Mouse (Mus musculus): ENCODE results near the gene Sord.

The Sord gene

GRCm38 (mm10) chr2:122237891-122238470 is 3.4 kb downstream of the Sord start:
- DNase-seq (ENCODE audit: low read depth, low spot score): peak; percentile 20

GRCm38 (mm10) chr2:122240735-122241134 is 6.2 kb downstream of the Sord start:
- DNase-seq (ENCODE audit: low read depth, low spot score): no peak

GRCm38 (mm10) chr2:122241226-122241625 is 6.7 kb downstream of the Sord start:
- no peak for DNase-seq (ENCODE audit: low read depth, low spot score)

GRCm38 (mm10) chr2:122241935-122242334 is 7.4 kb downstream of the Sord start:
- peak; percentile 32 for DNase-seq (ENCODE audit: low read depth, low spot score)

- peak; percentile 87 for DNase-seq (ENCODE audit: low read depth, low spot score)
Measured at GRCm38 (mm10) chr2:122243671-122244131, 9.2 kb downstream of the Sord start.

GRCm38 (mm10) chr2:122247786-122248185 is 13.2 kb downstream of the Sord start:
- DNase-seq (ENCODE audit: low read depth, low spot score): no peak

- peak; percentile 32 for DNase-seq (ENCODE audit: low read depth, low spot score)
Measured at GRCm38 (mm10) chr2:122255997-122256396, 21.4 kb downstream of the Sord start.

- DNase-seq (ENCODE audit: low read depth, low spot score): no peak
Measured at GRCm38 (mm10) chr2:122260729-122261128, 26.2 kb downstream of the Sord start.

- peak; percentile 42 for DNase-seq (ENCODE audit: low read depth, low spot score)
Measured at GRCm38 (mm10) chr2:122264690-122265089, 30.1 kb downstream of the Sord start.

- DNase-seq (ENCODE audit: low read depth, low spot score): no peak
Measured at GRCm38 (mm10) chr2:122266407-122267193, 32.1 kb downstream of the Sord start.

- DNase-seq (ENCODE audit: low read depth, low spot score): no peak
Measured at GRCm38 (mm10) chr2:122278769-122279168, 44.2 kb downstream of the Sord start.

GRCm38 (mm10) chr2:122284091-122284490 is 49.5 kb downstream of the Sord start:
- DNase-seq (ENCODE audit: low read depth, low spot score): no peak

- no peak for DNase-seq (ENCODE audit: low read depth, low spot score)
Measured at GRCm38 (mm10) chr2:122286137-122286536, 51.6 kb downstream of the Sord start.

- no peak for DNase-seq (ENCODE audit: low read depth, low spot score)
Measured at GRCm38 (mm10) chr2:122294916-122295315, 60.4 kb downstream of the Sord start.

- DNase-seq (ENCODE audit: low read depth, low spot score): no peak
Measured at GRCm38 (mm10) chr2:122297271-122298095, 62.9 kb downstream of the Sord start.

- DNase-seq (ENCODE audit: low read depth, low spot score): no peak
Measured at GRCm38 (mm10) chr2:122298096-122298499, 63.5 kb downstream of the Sord start, which contains the start of gene Duox2. Duox2 (minus strand) TSS chr2:122298449.

GRCm38 (mm10) chr2:122298596-122299490 is 64.3 kb downstream of the Sord start, which contains the start of gene Duoxa2:
Duoxa2 (plus strand) TSS chr2:122298900.
- no peak for DNase-seq (ENCODE audit: low read depth, low spot score)

GRCm38 (mm10) chr2:122299911-122300655 is 65.5 kb downstream of the Sord start:
- DNase-seq (ENCODE audit: low read depth, low spot score): no peak

- DNase-seq (ENCODE audit: low read depth, low spot score): no peak
Measured at GRCm38 (mm10) chr2:122300656-122301020, 66.1 kb downstream of the Sord start.
